Mouse (Mus musculus) small intestine, adult 2 months (tissue): Measurements from ENCODE around the gene Tom1l2. TPM values are rescaled to one million over a fixed set of nuclear protein-coding genes. Genes with fewer than 3 reads are reported as not detected.
A peak's percentile ranks its signal among the peaks of the same experiment; 100 is the strongest.

ENCODE experiments used
- H3K27ac ChIP-seq: fragments of 200-500 bp; 2 replicates; pipeline ENCODE4 v1.5.1; 2012; ENCODE audit warnings: low read depth, low read length, control low read depth, inconsistent platforms; ENCODE audit not compliant: insufficient read depth
- H3K27me3 ChIP-seq: fragments of 200-500 bp; 2 replicates; pipeline ENCODE4 v1.6.1; 2012; ENCODE audit warnings: mild to moderate bottlenecking, moderate library complexity, low read length, inconsistent platforms; ENCODE audit not compliant: control insufficient read depth, insufficient read depth
- H3K36me3 ChIP-seq: fragments of 200-500 bp; 2 replicates; pipeline ENCODE4 v1.6.1; 2012; ENCODE audit warnings: mild to moderate bottlenecking, low read length, control low read depth, inconsistent platforms; ENCODE audit not compliant: control insufficient read depth, insufficient read depth
- H3K4me1 ChIP-seq: fragments of 200-500 bp; 2 replicates; pipeline ENCODE4 v1.6.1; 2012; ENCODE audit warnings: low read length, inconsistent platforms, mixed read lengths; ENCODE audit not compliant: control insufficient read depth, insufficient read depth, insufficient read length
- H3K4me3 ChIP-seq: fragments of 200-500 bp; 2 replicates; pipeline ENCODE4 v1.5.1; 2012; ENCODE audit warnings: low read depth, mild to moderate bottlenecking, control low read depth, inconsistent platforms, low read length, moderate library complexity
- CTCF ChIP-seq: fragments of 200-500 bp; IDR thresholded peaks from 2 replicates; pipeline ENCODE4 v1.5.1; 2012; ENCODE audit warnings: low read depth, mild to moderate bottlenecking, control low read depth, inconsistent platforms, low read length, moderate library complexity, mixed read lengths; ENCODE audit not compliant: insufficient replicate concordance, insufficient read length; ENCODE audit errors: extremely low read depth
- POLR2A ChIP-seq: fragments of 200-500 bp; IDR thresholded peaks from 2 replicates; pipeline ENCODE4 v1.6.1; 2012; ENCODE audit warnings: low read depth, mild to moderate bottlenecking, control low read depth, inconsistent platforms, low read length, moderate library complexity
- WGBS: fragments of 180-500 bp; shearing (Covaris S2); methylation state at CpG from one replicate; pipeline ENCODE4 v1.1.7; 2018; 5-methylcytosine and 5-hydroxymethylcytosine counted together
- polyA plus RNA-seq: library from polyadenylated mRNA; depleted of rRNA; stranded (reverse); fragments of >200 nt; gene quantifications from 2 replicates; pipeline ENCODE4 v1.2.3, GENCODE M21; 2012

Gene Tom1l2
- polyA plus RNA-seq, 1 experiment: 152 TPM

DNA sequence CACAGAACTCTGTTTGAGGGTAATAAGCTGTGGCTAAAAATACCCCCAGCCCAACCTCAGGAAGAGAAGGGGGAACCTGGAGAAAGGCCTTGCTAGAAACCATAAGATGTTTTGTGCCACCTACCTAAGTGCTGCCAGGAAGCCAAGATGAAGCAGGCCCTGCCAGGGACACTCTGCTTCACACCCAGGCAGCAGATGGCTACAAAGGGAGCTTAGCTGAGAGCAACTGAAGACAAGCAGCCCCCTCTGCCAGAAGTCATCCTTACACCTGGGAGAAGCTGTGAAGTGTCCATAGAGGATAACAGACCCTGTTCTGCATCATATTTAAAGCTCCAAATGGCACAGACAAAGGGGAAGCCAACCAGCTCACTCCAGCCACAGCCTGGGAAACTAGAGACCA lies 106.6 kb downstream of the Tom1l2 start:
- TF ChIP-seq POLR2A: no peak
- no peak for TF ChIP-seq CTCF
- H3K27ac ChIP-seq: no peak overlapping the region
- peaks cover 14% of the 10 kb centered on the region for H3K4me1 ChIP-seq
- no peaks in the 10 kb centered on the region for H3K27me3 ChIP-seq
- H3K36me3 ChIP-seq: peaks cover 32% of the 10 kb centered on the region
- H3K4me3 ChIP-seq: no peak overlapping the region

DNA sequence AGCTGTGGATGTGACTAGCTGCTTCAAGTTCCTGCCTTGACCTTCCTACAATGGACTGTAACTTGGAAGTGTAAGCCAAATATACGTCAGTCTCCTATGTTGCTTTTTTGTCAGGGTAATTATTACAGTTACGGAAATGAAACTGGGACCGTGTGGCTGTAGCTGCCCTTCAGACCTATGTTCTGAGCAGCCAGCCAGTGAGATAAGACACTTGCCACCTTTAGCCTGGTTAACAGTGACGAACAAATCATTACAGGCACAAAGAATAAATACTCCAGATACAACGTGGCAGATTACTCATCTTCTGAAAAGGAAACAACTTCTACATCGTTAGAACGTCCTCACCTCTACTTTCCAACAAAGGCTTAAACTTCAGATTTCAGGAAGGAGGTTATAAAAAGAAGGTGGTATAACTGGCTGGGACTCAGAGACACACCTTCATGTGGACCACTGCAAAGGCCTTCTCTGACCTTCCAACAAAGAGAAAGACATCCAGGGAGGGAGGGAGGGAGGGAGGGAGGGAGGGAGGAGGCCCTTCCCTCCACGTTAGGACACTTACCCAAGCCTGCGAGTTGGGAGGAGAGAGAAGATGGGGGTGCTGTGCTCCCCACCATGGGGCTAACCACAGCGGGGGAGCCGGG lies 108.1 kb downstream of the Tom1l2 start:
- no peak for TF ChIP-seq POLR2A
- no peak for TF ChIP-seq CTCF
- no peaks in the 10 kb centered on the region for H3K27me3 ChIP-seq
- peaks cover 22% of the 10 kb centered on the region for H3K4me1 ChIP-seq
- no peak overlapping the region for H3K4me3 ChIP-seq
- peaks cover 37% of the 10 kb centered on the region for H3K36me3 ChIP-seq
- 33% methylated on average over 11 of the region's 11 CpGs for WGBS
- peak overlapping the region; percentile 69 for H3K27ac ChIP-seq

DNA sequence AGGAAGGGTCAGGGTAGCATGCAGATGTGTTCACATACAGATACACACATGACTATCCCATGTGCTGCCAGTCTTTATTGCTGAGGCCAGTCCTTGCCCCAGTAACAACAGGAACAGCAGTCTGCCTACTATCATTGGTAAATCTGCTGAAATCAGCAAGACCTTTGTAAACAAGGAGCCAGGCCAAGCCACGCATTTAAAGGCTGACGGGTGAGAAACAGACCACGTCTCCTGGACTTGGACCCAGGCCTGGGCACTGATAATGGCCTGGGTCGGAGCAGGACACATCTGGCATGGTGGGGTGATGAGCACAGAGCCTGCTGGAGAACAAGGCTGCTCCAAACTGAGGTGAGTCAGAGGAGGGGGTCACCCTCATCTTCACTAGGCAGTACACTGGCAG lies 112.2 kb downstream of the Tom1l2 start:
- WGBS: 52% methylated on average over 4 of the region's 4 CpGs
- no peak for TF ChIP-seq CTCF
- TF ChIP-seq POLR2A: no peak
- peak overlapping the region; percentile 71; the same call in 1 of the 2 replicates for H3K27ac ChIP-seq
- no peaks in the 10 kb centered on the region for H3K27me3 ChIP-seq
- peaks cover 33% of the 10 kb centered on the region for H3K36me3 ChIP-seq
- H3K4me1 ChIP-seq: peaks cover 16% of the 10 kb centered on the region
- no peak overlapping the region for H3K4me3 ChIP-seq

DNA sequence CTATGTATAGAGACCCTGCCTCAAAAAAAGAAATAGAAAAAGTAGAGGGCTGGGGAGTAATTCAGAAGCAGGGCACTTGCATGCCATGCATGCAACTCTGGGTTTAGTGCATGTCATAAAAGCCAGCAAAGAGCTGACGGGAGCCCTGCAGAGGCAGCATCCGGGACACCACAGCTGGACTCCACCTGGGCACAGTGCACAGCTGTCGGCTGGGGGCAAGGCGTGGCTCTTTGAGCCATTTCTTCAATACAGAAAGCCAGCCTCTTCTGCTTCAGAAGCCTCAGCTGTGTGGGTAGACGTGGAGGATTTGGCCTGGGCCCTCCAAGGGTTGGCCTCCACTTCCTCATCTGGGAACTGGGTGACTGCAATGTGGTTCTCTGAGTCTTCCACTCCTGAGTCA lies 117.4 kb downstream of the Tom1l2 start:
- H3K36me3 ChIP-seq: peaks cover 3% of the 10 kb centered on the region; the same call in 1 of the 2 replicates
- H3K27ac ChIP-seq: no peak overlapping the region
- no peak for TF ChIP-seq POLR2A
- TF ChIP-seq CTCF: no peak
- H3K4me3 ChIP-seq: no peak overlapping the region
- no peaks in the 10 kb centered on the region for H3K27me3 ChIP-seq
- H3K4me1 ChIP-seq: peaks cover 20% of the 10 kb centered on the region
- WGBS: 47% methylated on average over 5 of the region's 5 CpGs

DNA sequence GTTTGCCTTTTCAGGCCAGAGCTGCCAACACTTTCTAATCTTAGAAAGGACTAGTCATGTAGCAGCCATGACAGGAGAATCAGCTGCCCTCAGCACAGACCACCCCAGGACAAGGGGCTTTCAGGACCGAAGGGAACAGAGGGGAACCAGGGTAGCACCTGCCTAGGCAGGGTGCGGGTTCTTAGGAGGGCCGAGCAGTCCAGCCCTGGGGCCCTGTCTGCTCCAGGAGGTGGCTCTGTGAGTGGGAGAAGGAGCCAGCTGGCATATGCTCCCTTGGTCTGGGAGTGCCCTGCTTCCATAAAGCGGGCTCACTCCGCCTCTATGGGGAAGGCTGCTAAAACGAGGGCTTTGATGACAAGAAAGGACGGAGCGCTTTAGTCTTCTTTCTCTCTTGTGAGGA lies 119.5 kb downstream of the Tom1l2 start:
- H3K4me3 ChIP-seq: no peak overlapping the region
- H3K27ac ChIP-seq: peak overlapping the region; percentile 49
- H3K4me1 ChIP-seq: peaks cover 25% of the 10 kb centered on the region
- WGBS: 45% methylated on average over 8 of the region's 8 CpGs
- H3K36me3 ChIP-seq: peaks cover 4% of the 10 kb centered on the region; the same call in 1 of the 2 replicates
- no peaks in the 10 kb centered on the region for H3K27me3 ChIP-seq
- no peak for TF ChIP-seq CTCF
- TF ChIP-seq POLR2A: no peak

DNA sequence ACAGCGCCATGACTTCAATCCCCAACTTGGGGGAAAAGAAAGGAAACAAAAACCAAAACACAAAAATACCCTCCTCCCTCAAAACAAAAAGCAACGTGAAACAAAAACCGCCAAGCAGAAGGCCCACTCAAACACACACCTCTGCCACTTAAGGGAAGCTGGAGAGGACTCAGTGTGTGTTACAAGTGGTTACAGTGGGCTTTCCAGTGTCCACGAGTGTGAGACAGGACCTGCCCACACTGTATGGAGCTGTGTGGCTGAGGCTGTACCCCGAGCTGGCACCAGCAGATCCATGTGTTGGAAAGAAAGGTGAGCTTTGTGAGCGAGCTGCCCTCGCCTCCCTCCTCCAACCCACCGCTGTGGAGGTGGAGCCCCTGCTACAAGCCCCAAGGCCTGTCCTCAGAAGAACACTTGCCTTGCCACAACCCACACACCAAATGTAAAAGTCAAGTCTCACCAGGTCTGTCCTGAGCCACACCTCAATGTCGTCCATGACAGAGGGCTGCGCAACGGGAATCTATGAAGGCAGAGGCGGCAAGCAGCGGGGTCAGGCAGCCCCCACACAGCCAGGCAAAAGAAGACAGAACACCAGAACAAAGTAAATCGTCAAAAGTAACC lies 120.2 kb downstream of the Tom1l2 start:
- H3K4me1 ChIP-seq: peaks cover 25% of the 10 kb centered on the region
- WGBS: 86% methylated on average over 14 of the region's 14 CpGs

DNA sequence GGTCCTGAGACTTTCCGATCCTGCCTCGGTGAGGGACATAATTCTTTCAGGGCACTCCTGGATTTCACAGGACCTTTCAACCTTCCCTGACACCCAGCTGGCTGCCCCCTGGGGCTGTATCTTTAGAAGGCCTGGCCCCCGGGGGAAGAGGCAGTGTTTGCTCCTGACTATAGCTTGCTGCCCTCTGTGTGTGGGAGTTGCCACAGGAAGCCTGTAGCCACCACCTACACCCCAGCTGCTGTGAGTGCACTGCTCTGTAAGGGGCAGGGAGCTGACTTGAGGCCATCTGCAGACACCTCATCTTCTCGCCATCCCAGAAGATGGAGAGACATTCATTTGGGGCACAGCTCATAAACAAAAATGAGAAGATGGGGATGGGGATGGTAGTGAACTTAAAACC lies 120.8 kb downstream of the Tom1l2 start:
- no peak overlapping the region for H3K27ac ChIP-seq
- no peak overlapping the region for H3K4me3 ChIP-seq
- WGBS: 78% methylated on average over 4 of the region's 4 CpGs

More for the DNA sequence above, 120.2 kb downstream of the Tom1l2 start:
- Histone ChIP-seq H3K36me3 (0 out of 2 replicates have a peak, but pooled peaks cover 7% of the 10 kb centered on the region), H3K27me3 (no peaks in the 10 kb centered on the region), H3K4me3 (no peak overlapping the region), H3K27ac (no peak overlapping the region; the same call in 1 of the 2 replicates)
- TF ChIP-seq POLR2A: no peak
- TF ChIP-seq CTCF: no peak

More for the DNA sequence above, 120.8 kb downstream of the Tom1l2 start:
- Histone ChIP-seq H3K4me1 (peaks cover 25% of the 10 kb centered on the region), H3K36me3 (0 out of 2 replicates have a peak, but pooled peaks cover 8% of the 10 kb centered on the region), H3K27me3 (no peaks in the 10 kb centered on the region)
- TF ChIP-seq CTCF (no peak), POLR2A (no peak)
